Mouse (Mus musculus): ENCODE measurements around the gene Ntrk3. TPM values are rescaled to one million over a fixed set of nuclear protein-coding genes. Genes with fewer than 3 reads are reported as not detected.

Gene Ntrk3
- polyA plus RNA-seq, 1 experiment from 2014 or later: 3.5 TPM

DNA sequence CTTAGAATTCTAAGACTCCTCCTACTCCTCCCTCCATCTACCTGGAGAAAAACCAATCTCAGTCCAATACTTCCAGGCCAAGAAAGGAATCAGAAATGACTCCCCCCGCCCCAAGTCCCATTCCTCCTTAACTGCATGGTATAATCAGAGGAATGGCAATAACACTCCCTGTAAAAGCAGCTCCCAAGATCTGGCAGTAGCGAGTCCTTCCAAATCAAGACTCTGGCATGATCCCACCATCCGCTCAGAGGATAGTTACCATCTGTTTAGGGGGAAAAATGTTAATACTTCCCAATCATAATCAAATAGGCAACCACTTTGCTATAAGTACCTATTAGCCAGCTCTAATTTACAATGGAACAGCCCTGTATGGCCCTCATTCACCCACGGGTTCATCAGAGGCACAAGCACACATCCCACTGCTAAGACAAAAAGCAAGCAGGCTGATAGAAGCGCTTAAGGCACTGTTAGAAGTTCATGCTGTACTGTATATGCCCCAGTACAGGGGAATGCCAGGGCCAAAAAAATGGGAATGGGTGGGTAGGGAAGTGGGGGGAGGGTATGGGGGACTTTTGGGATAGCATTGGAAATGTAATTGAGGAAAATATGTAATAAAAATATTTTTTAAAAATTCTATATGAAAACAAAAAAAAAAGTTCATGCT is 294.3 kb downstream of the Ntrk3 start:
- H3K9ac ChIP-seq (ENCODE audit: low read length): no peak overlapping the region

DNA sequence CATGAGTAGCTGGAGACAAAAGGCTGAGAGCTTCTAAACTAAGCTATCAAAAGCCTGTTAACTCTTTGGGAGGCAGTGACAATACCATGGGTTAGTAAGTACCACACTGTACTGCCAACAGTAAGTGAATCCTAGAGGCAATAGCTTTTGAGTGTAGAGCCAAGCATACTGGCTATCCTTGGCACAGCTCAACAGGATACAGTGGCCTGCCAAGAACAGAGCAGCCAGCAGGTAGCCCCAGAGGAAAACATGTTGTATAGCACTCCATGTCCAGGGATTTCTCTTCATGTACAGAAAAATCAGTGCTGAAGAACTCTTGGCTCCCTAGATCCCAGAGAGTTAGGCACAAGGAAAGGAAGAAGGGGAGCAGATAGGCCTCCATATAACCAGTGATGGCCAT is 296.1 kb downstream of the Ntrk3 start:
- Histone ChIP-seq H3K36me3 (ENCODE audit: control insufficient read depth, insufficient read depth, low read length) (no peaks in the 10 kb centered on the region), H3K4me3 (replicated peaks; ENCODE audit: low read length) (no peak overlapping the region), H3K27me3 (ENCODE audit: control insufficient read depth, insufficient read depth, low read length) (no peaks in the 10 kb centered on the region), H3K4me1 (ENCODE audit: control insufficient read depth, insufficient read depth, low read length) (no peaks in the 10 kb centered on the region), H3K27ac (ENCODE audit: low read length) (no peak overlapping the region), H3K4me2 (ENCODE audit: low read depth, low read length) (no peak overlapping the region), H3K9me3 (replicated peaks; ENCODE audit: control insufficient read depth, low read length) (no peaks in the 10 kb centered on the region), H3K9ac (ENCODE audit: low read length) (no peak overlapping the region)
- ATAC-seq (ENCODE audit: insufficient read depth, low FRiP score): no peak

More for the DNA sequence above, 294.3 kb downstream of the Ntrk3 start:
- ATAC-seq (ENCODE audit: insufficient read depth, low FRiP score): no peak
- WGBS: 82% methylated on average over 5 of the region's 5 CpGs
- no peaks in the 10 kb centered on the region for H3K9me3 ChIP-seq (replicated peaks; ENCODE audit: control insufficient read depth, low read length)
- H3K4me3 ChIP-seq (replicated peaks; ENCODE audit: low read length): no peak overlapping the region
- no peaks in the 10 kb centered on the region for H3K4me1 ChIP-seq (ENCODE audit: control insufficient read depth, insufficient read depth, low read length)
- H3K4me2 ChIP-seq (ENCODE audit: low read depth, low read length): no peak overlapping the region
- no peak overlapping the region for H3K27ac ChIP-seq (ENCODE audit: low read length)
- H3K36me3 ChIP-seq (ENCODE audit: control insufficient read depth, insufficient read depth, low read length): no peaks in the 10 kb centered on the region
- H3K27me3 ChIP-seq (ENCODE audit: control insufficient read depth, insufficient read depth, low read length): no peaks in the 10 kb centered on the region

DNA sequence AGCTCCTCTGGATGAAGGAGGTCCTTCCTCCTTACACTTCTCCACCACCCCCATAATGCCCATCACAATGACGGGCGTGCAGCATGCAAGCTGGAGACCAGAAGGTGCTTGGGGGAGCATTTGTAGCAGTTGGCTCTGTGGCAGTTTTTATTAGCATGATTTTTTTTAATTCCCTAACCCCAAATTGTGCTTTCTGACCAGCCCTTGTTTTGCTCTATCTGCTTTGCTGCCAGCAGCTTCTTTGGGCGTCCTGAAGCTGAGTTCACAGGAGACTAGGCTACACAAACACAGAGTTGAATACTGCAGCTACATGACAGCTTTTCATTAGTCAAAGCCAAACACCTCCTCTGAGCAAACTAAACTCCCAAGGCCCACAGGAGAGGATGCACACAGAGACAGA is 296.9 kb downstream of the Ntrk3 start:
- H3K4me2 ChIP-seq (ENCODE audit: low read depth, low read length): no peak overlapping the region
- no peak overlapping the region for H3K27ac ChIP-seq (ENCODE audit: low read length)
- ATAC-seq (ENCODE audit: insufficient read depth, low FRiP score): no peak
- no peak overlapping the region for H3K9ac ChIP-seq (ENCODE audit: low read length)
- no peak overlapping the region for H3K4me3 ChIP-seq (replicated peaks; ENCODE audit: low read length)
- no peaks in the 10 kb centered on the region for H3K9me3 ChIP-seq (replicated peaks; ENCODE audit: control insufficient read depth, low read length)
- 87% methylated on average over 3 of the region's 3 CpGs for WGBS
- no peaks in the 10 kb centered on the region for H3K4me1 ChIP-seq (ENCODE audit: control insufficient read depth, insufficient read depth, low read length)
- no peaks in the 10 kb centered on the region for H3K27me3 ChIP-seq (ENCODE audit: control insufficient read depth, insufficient read depth, low read length)
- no peaks in the 10 kb centered on the region for H3K36me3 ChIP-seq (ENCODE audit: control insufficient read depth, insufficient read depth, low read length)

DNA sequence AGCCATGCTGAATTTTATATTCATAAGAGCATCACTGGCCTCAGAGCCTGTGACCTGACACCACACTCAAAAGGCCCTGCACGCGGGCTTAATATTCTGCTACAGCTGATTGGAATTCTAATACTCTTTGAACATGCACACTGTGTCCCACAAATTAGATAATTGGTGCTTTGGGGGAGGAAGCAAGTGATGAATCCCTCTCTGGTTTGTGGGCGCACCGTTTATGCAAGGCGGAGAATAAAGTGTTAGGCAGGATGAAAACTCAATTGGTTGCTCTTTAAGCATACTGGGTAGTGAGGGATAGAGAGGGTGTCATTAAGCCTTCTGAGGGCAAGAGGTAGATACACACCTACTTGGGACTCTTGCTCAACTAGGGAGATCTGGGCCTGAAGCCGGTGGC is 297.3 kb downstream of the Ntrk3 start:
- no peak for ATAC-seq (ENCODE audit: insufficient read depth, low FRiP score)
- no peak overlapping the region for H3K4me2 ChIP-seq (ENCODE audit: low read depth, low read length)
- H3K27me3 ChIP-seq (ENCODE audit: control insufficient read depth, insufficient read depth, low read length): no peaks in the 10 kb centered on the region
- H3K27ac ChIP-seq (ENCODE audit: low read length): no peak overlapping the region
- H3K36me3 ChIP-seq (ENCODE audit: control insufficient read depth, insufficient read depth, low read length): no peaks in the 10 kb centered on the region
- H3K9me3 ChIP-seq (replicated peaks; ENCODE audit: control insufficient read depth, low read length): no peaks in the 10 kb centered on the region
- H3K9ac ChIP-seq (ENCODE audit: low read length): no peak overlapping the region
- H3K4me1 ChIP-seq (ENCODE audit: control insufficient read depth, insufficient read depth, low read length): no peaks in the 10 kb centered on the region
- no peak overlapping the region for H3K4me3 ChIP-seq (replicated peaks; ENCODE audit: low read length)
- 89% methylated on average over 6 of the region's 6 CpGs for WGBS

DNA sequence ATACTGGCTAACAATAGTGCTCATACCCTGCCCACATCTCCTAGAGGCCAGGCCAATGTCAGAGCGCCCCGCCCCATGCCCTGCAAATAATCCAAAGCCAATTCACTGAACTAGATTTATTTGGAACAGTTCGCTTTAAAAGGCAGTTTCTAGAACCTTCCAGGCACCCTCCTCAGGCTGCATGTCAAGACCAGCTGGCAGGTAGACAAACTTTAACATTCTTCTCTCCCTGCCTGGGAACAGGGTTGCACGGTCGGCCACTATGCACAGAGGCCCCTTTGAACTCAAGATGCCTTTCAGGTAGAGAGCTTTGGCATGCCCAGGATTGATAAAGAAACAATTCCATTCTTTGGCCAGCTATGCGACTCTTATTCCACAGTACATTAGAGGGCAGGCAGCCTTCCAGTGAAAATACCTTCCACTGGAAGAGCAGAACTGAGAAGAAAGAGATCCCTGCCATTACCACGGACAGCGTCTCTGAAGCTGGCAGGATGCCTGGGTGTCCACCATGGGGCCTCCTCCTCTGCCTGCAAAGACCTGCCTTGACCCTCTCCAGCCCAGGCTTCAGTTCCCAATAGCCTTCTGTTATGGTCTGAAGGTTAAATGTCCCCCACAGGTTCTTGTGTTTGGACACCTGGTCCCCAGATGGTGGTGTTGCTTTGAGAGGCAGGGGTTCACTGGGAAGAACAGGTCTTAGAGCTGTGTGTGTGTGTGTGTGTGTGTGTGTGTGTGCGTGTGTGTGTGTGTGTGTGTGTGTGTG is 298.3 kb downstream of the Ntrk3 start:
- Histone ChIP-seq H3K9me3 (replicated peaks; ENCODE audit: control insufficient read depth, low read length) (no peaks in the 10 kb centered on the region), H3K4me3 (replicated peaks; ENCODE audit: low read length) (no peak overlapping the region), H3K9ac (ENCODE audit: low read length) (no peak overlapping the region), H3K36me3 (ENCODE audit: control insufficient read depth, insufficient read depth, low read length) (no peaks in the 10 kb centered on the region), H3K4me2 (ENCODE audit: low read depth, low read length) (no peak overlapping the region), H3K4me1 (ENCODE audit: control insufficient read depth, insufficient read depth, low read length) (no peaks in the 10 kb centered on the region), H3K27ac (ENCODE audit: low read length) (no peak overlapping the region), H3K27me3 (ENCODE audit: control insufficient read depth, insufficient read depth, low read length) (no peaks in the 10 kb centered on the region)
- WGBS: 73% methylated on average over 9 of the region's 9 CpGs
- ATAC-seq (ENCODE audit: insufficient read depth, low FRiP score): no peak

DNA sequence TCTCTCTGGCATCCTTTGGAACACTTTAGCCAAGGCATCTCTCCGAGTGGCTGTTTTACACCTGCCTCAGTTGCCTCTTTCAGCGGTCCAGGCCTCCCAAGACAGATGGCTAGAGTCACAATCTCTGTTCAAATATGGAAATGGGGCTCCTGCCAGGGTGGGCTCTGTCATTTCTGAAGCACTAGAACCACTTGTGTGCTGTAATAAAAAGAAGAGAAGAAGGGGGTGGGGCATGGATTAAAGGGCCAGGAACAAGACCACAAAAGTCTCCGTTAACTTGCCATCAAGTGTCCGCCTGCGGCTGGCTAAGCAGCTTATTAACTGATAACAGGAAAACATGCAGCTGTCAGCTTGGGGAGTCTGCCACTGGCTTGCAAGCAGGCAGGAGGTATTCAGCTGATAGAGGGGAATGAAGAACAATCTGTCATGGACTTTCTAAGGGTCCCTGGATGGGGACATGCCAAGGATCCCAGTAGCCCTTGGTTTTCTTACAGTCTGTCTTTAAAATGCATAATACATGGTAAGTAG is 304.1 kb downstream of the Ntrk3 start:
- no peaks in the 10 kb centered on the region for H3K27me3 ChIP-seq (ENCODE audit: control insufficient read depth, insufficient read depth, low read length)

DNA sequence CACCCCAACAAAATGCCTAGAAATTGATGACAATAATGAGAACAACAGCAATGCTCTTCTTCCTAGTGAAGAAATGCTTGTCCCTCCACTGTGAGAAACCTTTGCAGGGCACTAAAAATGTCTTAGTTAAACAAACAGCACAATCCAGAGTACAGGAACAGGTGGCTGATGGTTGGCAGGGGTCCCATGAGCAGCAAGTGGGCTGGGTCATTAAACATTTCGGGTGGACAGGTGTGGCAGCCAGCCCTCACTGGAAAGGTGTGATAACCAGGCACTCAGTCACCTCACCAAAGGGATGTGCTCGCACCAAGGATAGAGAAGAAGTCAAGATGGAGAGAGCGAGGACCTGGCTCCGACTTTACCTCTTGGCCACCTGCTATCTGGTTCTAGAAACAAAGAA is 306.2 kb downstream of the Ntrk3 start:
- no peak for ATAC-seq (ENCODE audit: insufficient read depth, low FRiP score)
- Histone ChIP-seq H3K27ac (ENCODE audit: low read length) (no peak overlapping the region), H3K4me3 (replicated peaks; ENCODE audit: low read length) (no peak overlapping the region), H3K9ac (ENCODE audit: low read length) (no peak overlapping the region), H3K9me3 (replicated peaks; ENCODE audit: control insufficient read depth, low read length) (no peaks in the 10 kb centered on the region), H3K27me3 (ENCODE audit: control insufficient read depth, insufficient read depth, low read length) (no peaks in the 10 kb centered on the region), H3K4me1 (ENCODE audit: control insufficient read depth, insufficient read depth, low read length) (no peaks in the 10 kb centered on the region), H3K36me3 (ENCODE audit: control insufficient read depth, insufficient read depth, low read length) (no peaks in the 10 kb centered on the region), H3K4me2 (ENCODE audit: low read depth, low read length) (no peak overlapping the region)
- 78% methylated on average over 4 of the region's 4 CpGs for WGBS

More for the DNA sequence above, 304.1 kb downstream of the Ntrk3 start:
- H3K27ac ChIP-seq (ENCODE audit: low read length): no peak overlapping the region
- no peaks in the 10 kb centered on the region for H3K36me3 ChIP-seq (ENCODE audit: control insufficient read depth, insufficient read depth, low read length)
- no peak overlapping the region for H3K4me2 ChIP-seq (ENCODE audit: low read depth, low read length)
- H3K4me3 ChIP-seq (replicated peaks; ENCODE audit: low read length): no peak overlapping the region
- H3K4me1 ChIP-seq (ENCODE audit: control insufficient read depth, insufficient read depth, low read length): no peaks in the 10 kb centered on the region
- no peak for ATAC-seq (ENCODE audit: insufficient read depth, low FRiP score)
- H3K9ac ChIP-seq (ENCODE audit: low read length): no peak overlapping the region
- WGBS: 61% methylated on average over 5 of the region's 5 CpGs
- H3K9me3 ChIP-seq (replicated peaks; ENCODE audit: control insufficient read depth, low read length): no peaks in the 10 kb centered on the region

DNA sequence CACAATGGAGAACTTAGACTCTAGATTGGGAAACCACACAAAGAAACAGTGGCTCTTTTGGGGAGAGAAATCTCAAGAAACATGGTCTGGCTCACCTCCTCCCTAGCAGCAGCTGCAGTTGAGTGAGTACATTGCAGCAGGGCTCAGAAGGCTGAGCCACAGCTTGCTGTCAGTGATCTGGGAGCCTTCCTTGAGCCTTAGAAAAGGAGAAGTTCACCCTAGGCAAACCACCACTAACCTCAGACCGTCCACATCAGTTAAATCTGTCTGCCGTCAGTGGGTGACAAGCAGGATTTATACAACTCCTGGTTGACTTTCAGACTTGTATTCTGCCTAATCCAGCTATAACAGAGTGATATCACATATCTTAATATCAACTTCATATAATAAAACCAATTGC is 325.6 kb downstream of the Ntrk3 start:
- H3K4me2 ChIP-seq (ENCODE audit: low read depth, low read length): no peak overlapping the region
- no peak overlapping the region for H3K27ac ChIP-seq (ENCODE audit: low read length)
- no peaks in the 10 kb centered on the region for H3K27me3 ChIP-seq (ENCODE audit: control insufficient read depth, insufficient read depth, low read length)
- no peaks in the 10 kb centered on the region for H3K36me3 ChIP-seq (ENCODE audit: control insufficient read depth, insufficient read depth, low read length)
- H3K9me3 ChIP-seq (replicated peaks; ENCODE audit: control insufficient read depth, low read length): no peaks in the 10 kb centered on the region
- ATAC-seq (ENCODE audit: insufficient read depth, low FRiP score): no peak
- 79% methylated on average over 2 of the region's 2 CpGs for WGBS
- no peak overlapping the region for H3K4me3 ChIP-seq (replicated peaks; ENCODE audit: low read length)
- H3K9ac ChIP-seq (ENCODE audit: low read length): no peak overlapping the region
- H3K4me1 ChIP-seq (ENCODE audit: control insufficient read depth, insufficient read depth, low read length): no peaks in the 10 kb centered on the region

DNA sequence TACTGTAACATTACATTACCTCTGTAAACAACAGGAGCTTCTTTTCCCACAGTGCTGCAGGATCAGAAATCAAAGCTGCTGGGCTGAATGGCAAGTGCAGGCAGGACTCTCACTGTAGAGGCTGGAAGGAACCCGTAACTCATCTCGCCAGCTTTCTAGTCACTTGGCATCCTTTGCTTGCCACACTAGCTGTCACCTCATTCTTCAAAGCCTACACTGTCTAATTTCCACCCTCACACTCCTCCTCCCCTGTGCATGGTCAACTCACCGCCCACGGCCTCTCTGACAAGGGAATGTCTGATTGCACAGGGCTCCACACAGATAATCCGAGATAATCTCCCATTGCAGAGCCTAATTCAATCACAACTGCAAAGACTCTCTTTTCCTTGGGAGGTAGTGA is 327.8 kb downstream of the Ntrk3 start:
- no peaks in the 10 kb centered on the region for H3K9me3 ChIP-seq (replicated peaks; ENCODE audit: control insufficient read depth, low read length)
- no peak overlapping the region for H3K4me3 ChIP-seq (replicated peaks; ENCODE audit: low read length)
- no peaks in the 10 kb centered on the region for H3K36me3 ChIP-seq (ENCODE audit: control insufficient read depth, insufficient read depth, low read length)
- no peak overlapping the region for H3K9ac ChIP-seq (ENCODE audit: low read length)
- no peak for ATAC-seq (ENCODE audit: insufficient read depth, low FRiP score)
- no peak overlapping the region for H3K4me2 ChIP-seq (ENCODE audit: low read depth, low read length)
- no peak overlapping the region for H3K27ac ChIP-seq (ENCODE audit: low read length)
- H3K4me1 ChIP-seq (ENCODE audit: control insufficient read depth, insufficient read depth, low read length): no peaks in the 10 kb centered on the region
- WGBS: 67% methylated on average over 5 of the region's 5 CpGs
- H3K27me3 ChIP-seq (ENCODE audit: control insufficient read depth, insufficient read depth, low read length): no peaks in the 10 kb centered on the region

Measured in stomach, embryonic 16.5 days (tissue).